Mouse (Mus musculus) G1E (cell line): Measurements from ENCODE around the gene Necap2.

Experiments used
- CTCF ChIP-seq: IDR thresholded peaks from 2 replicates; pipeline ENCODE4 v1.5.1; 2012; ENCODE audit warnings: low read depth, low read length, inconsistent platforms, mixed read lengths
- GATA1 ChIP-seq: IDR thresholded peaks from 2 replicates; pipeline ENCODE4 v1.6.1; 2012; ENCODE audit warnings: borderline replicate concordance, low read length, inconsistent platforms, mixed read lengths
- GATA2 ChIP-seq: IDR thresholded peaks from 2 replicates; pipeline ENCODE4 v1.6.1; 2012; ENCODE audit warnings: low read depth, low read length, inconsistent platforms, borderline replicate concordance
- POLR2AphosphoS5 ChIP-seq: IDR thresholded peaks from 2 replicates; pipeline ENCODE4 v1.6.1; 2012; ENCODE audit warnings: low read depth, low read length, inconsistent platforms; ENCODE audit not compliant: insufficient replicate concordance
- TAL1 ChIP-seq: conservative IDR thresholded peaks from 2 replicates; pipeline ENCODE4 v1.6.1; 2012; ENCODE audit warnings: low read depth, low read length, inconsistent platforms, mixed read lengths

DNA sequence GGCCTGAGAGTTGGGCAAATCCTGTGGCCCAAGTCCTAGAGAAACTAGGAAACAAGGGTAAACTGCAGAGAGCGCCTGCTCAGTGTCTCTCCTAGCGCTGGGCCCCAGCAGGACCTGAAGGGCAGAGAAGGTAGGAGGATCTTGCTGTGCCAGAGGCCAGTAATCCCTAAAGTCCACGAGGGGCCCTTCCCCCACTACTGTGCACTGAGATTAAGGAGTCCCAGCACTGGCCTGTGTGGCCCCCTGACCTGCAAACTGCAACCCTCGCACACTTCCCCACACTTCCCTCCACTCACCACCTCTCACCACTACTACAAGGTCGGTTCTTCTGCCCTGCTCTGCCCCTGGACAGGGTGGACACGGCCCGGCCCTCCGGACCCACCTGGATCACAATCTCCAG, 25.0 kb downstream of the Necap2 start:
- TF ChIP-seq POLR2AphosphoS5 (no peak), CTCF (no peak), GATA1 (no peak), TAL1 (no peak), GATA2 (no peak)
